Mouse (Mus musculus): Measurements from ENCODE around the gene Dnah7b.
"Not testable (repeated sequence)": the region's sequence is repeated elsewhere in the genome, so short reads cannot be mapped to it uniquely, and the experiment has no call there.

- not testable (repeated sequence) for TF ChIP-seq GATA1 (IDR thresholded peaks at IDR 0.05; ENCODE audit: low read depth, low read length); ETS1 (IDR thresholded peaks at IDR 0.05; ENCODE audit: low read depth, low read length); CTCF (IDR thresholded peaks at IDR 0.05 in 2 of 3, conservative IDR thresholded peaks at IDR 0.05 in 1 of 3; ENCODE audit: control insufficient read depth in 1 of 3, insufficient read depth in 1 of 3, low read depth in 2 of 3, low read length in 3 of 3, poor library complexity in 1 of 3, severe bottlenecking in 1 of 3); ELF1 (IDR thresholded peaks at IDR 0.05; ENCODE audit: low read depth, low read length); POLR2AphosphoS2 (IDR thresholded peaks at IDR 0.05; ENCODE audit: low read length); E2F4 (IDR thresholded peaks at IDR 0.05; ENCODE audit: borderline replicate concordance, low read depth, low read length); POLR2AphosphoS5 (IDR thresholded peaks at IDR 0.05; ENCODE audit: borderline replicate concordance, low read depth, low read length); JUND (IDR thresholded peaks at IDR 0.05; ENCODE audit: low read depth, low read length); MYC (IDR thresholded peaks at IDR 0.05; ENCODE audit: low read depth, low read length); POLR2A (IDR thresholded peaks at IDR 0.05; ENCODE audit: control insufficient read depth in 1 of 2, insufficient read depth in 1 of 2, low read depth in 1 of 2, low read length in 2 of 2, poor library complexity in 1 of 2); EP300 (IDR thresholded peaks at IDR 0.05; ENCODE audit: low read depth in 1 of 2, low read length in 2 of 2)
These were observed 212.2 kb downstream of the Dnah7b start for GRCm38 (mm10) chr1:46278057-46278910.
